Comparison of ENCODE assay signal across 8 mouse cellular contexts in the genomic region with DNA sequence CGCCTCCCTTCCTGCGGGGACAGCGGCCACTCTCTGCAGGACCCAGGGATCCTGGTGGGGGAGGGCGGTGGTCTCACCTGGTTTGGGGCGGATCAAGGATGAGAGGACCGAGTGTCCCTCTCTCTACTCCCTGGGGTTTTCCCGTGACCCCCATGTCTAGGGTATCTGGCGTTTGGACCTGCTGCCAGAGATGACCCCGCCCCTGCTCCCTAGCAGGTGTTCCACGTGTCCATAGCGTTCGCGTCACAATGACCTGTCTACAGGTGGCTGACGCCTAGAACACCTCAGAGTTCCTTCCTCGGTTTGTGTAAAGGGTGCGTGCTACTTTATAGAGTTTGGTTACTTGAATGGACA. TPM values are rescaled to one million over a fixed set of nuclear protein-coding genes. Genes with fewer than 3 reads are reported as not detected.
DNase-seq lines count a peak whose midpoint lies in the region; ATAC-seq and TF ChIP-seq lines count a peak whose summit lies in the region.

A gene (minus strand): TSS at position 193 of the 354 bp plus-strand sequence.

- no peak for DNase-seq in layer of hippocampus, adult 2 months (ENCODE audit: low spot score in 2 of 2)
- DNase-seq in layer of hippocampus, adult 11-12 months (ENCODE audit: low spot score): no peak
- DNase-seq in adrenal gland, postnatal 36 days: no peak
- no peak for DNase-seq in layer of hippocampus, postnatal 10 days (ENCODE audit: low spot score in 2 of 2)
- peak; percentile 60 for DNase-seq in lung, postnatal 36 days
- no peak for DNase-seq in natural killer cell, adult 2 months (ENCODE audit: low spot score in 2 of 2)
- DNase-seq in spleen, postnatal 4 days (ENCODE audit: low spot score in 2 of 2): no peak

- peak within 1 kb of the TSS; percentile 82 for H3K9ac ChIP-seq in forebrain, embryonic 12.5 days

- peak within 1 kb of the TSS; percentile 95 for H3K4me2 ChIP-seq in forebrain, embryonic 12.5 days

- 2% methylated on average over 16 of the region's 16 CpGs for WGBS in forebrain, embryonic 12.5 days

- H3K36me3 ChIP-seq in forebrain, embryonic 12.5 days (replicated peaks): no peaks in the 10 kb centered on the region

- ATAC-seq in forebrain, embryonic 12.5 days (ENCODE audit: low FRiP score): no peak

- no peak for TF ChIP-seq CTCF in layer of hippocampus, adult 2 months (conservative IDR thresholded peaks at IDR 0.05)

- no peaks in the 10 kb centered on the region for H3K9me3 ChIP-seq in forebrain, embryonic 12.5 days

- peaks cover 15% of the 10 kb centered on the region for H3K27me3 ChIP-seq in forebrain, embryonic 12.5 days

- H3K27ac ChIP-seq in layer of hippocampus, adult 2 months: peak within 1 kb of the TSS; percentile 97
- 0 out of 2 replicates have a peak within 1 kb of the TSS, but pooled peaks have one; percentile 20 for H3K27ac ChIP-seq in forebrain, embryonic 12.5 days

- peaks cover 6% of the 10 kb centered on the region; the same call in 1 of the 2 replicates for H3K4me1 ChIP-seq in forebrain, embryonic 12.5 days

- H3K4me3 ChIP-seq in layer of hippocampus, adult 2 months: peak within 1 kb of the TSS; percentile 88
- peak within 1 kb of the TSS; percentile 84 for H3K4me3 ChIP-seq in forebrain, embryonic 12.5 days (replicated peaks)

RNA-seq across cellular contexts. Expression of the gene that starts here (rescaled TPM):
- total RNA-seq in layer of hippocampus, adult 2 months (2021): 10 to 100 TPM; 57.4 to 61.8 TPM
- 10 to 100 TPM; 36.3 to 49.9 TPM for total RNA-seq in adrenal gland, postnatal 36 days (2021)
- 16.4 and 17.5 TPM in 2 replicates for polyA plus RNA-seq in forebrain, embryonic 12.5 days (2016; fragmentation: Nextera tagmentation; extraction: Ambion mirVana)
- total RNA-seq in layer of hippocampus, postnatal 10 days (2021): 10 to 100 TPM; 56.8 to 61.4 TPM
